Mouse (Mus musculus) spleen, adult 2 months (tissue): ENCODE results near the gene Cep72. TPM values are rescaled to one million over a fixed set of nuclear protein-coding genes. Genes with fewer than 3 reads are reported as not detected.

Experiments used
- DNase-seq, 2 experiments: peaks; one replicate each; pipeline versions ENCODE4 v3.0.0 to v3.0.0-alpha.2; 2012 to 2021; ENCODE audit warnings: low spot score in 2 of 2, low read depth in 1 of 2
- H3K27ac ChIP-seq: fragments of 200-500 bp; 2 replicates; pipeline ENCODE4 v1.5.1; 2012; ENCODE audit warnings: low read length, inconsistent platforms; ENCODE audit not compliant: insufficient read depth
- H3K27me3 ChIP-seq: fragments of 200-500 bp; 2 replicates; pipeline ENCODE4 v1.6.1; 2012; ENCODE audit warnings: mild to moderate bottlenecking, moderate library complexity, low read length, inconsistent platforms; ENCODE audit not compliant: control insufficient read depth, insufficient read depth
- H3K36me3 ChIP-seq: fragments of 200-500 bp; 2 replicates; pipeline ENCODE4 v1.6.1; 2012; ENCODE audit warnings: mild to moderate bottlenecking, low read length, inconsistent platforms; ENCODE audit not compliant: control insufficient read depth, insufficient read depth
- H3K4me1 ChIP-seq: fragments of 200-500 bp; 2 replicates; pipeline ENCODE4 v1.6.1; 2011; ENCODE audit warnings: inconsistent platforms; ENCODE audit not compliant: control insufficient read depth, insufficient read depth, insufficient read length
- H3K4me3 ChIP-seq: fragments of 200-500 bp; 2 replicates; pipeline ENCODE4 v1.5.1; 2011; ENCODE audit warnings: mild to moderate bottlenecking, inconsistent platforms; ENCODE audit not compliant: insufficient read depth, insufficient read length; ENCODE audit errors: extremely low read depth
- CTCF ChIP-seq: fragments of 200-500 bp; IDR thresholded peaks from 2 replicates; pipeline ENCODE4 v1.5.1; 2011; ENCODE audit warnings: mild to moderate bottlenecking, inconsistent platforms; ENCODE audit not compliant: insufficient read depth, insufficient read length, insufficient replicate concordance; ENCODE audit errors: extremely low read depth
- POLR2A ChIP-seq: fragments of 200-500 bp; IDR thresholded peaks from 2 replicates; pipeline ENCODE4 v1.6.1; 2011; ENCODE audit warnings: low read depth, low read length, inconsistent platforms
- WGBS: fragments of 180-500 bp; shearing (Covaris S2); methylation state at CpG from one replicate; pipeline ENCODE4 v1.1.7; 2018; 5-methylcytosine and 5-hydroxymethylcytosine counted together
- polyA plus RNA-seq: library from polyadenylated mRNA; depleted of rRNA; stranded (reverse); fragments of >200 nt; gene quantifications from 2 replicates; pipeline ENCODE4 v1.2.3, GENCODE M21; 2012

The Cep72 gene
- polyA plus RNA-seq, 1 experiment: 2.4 TPM

- TF ChIP-seq CTCF (no peak), POLR2A (no peak)
- Histone ChIP-seq H3K27ac (no peak overlapping the region), H3K4me3 (no peak overlapping the region), H3K27me3 (no peaks in the 10 kb centered on the region), H3K4me1 (no peaks in the 10 kb centered on the region; the same call in 1 of the 2 replicates), H3K36me3 (no peaks in the 10 kb centered on the region)
- DNase-seq: no peak
- WGBS: 93% methylated on average over 1 of the region's 1 CpGs
Observed at GRCm38 (mm10) chr13:74063340-74064050, 1.4 kb upstream of the Cep72 start.

- no peak for TF ChIP-seq POLR2A
- TF ChIP-seq CTCF: no peak
- WGBS: 33% methylated on average over 11 of the region's 11 CpGs
- no peaks in the 10 kb centered on the region for H3K27me3 ChIP-seq
- no peak for DNase-seq
- H3K4me1 ChIP-seq: no peaks in the 10 kb centered on the region; the same call in 1 of the 2 replicates
- no peaks in the 10 kb centered on the region for H3K36me3 ChIP-seq
- no peak overlapping the region for H3K27ac ChIP-seq
- peak overlapping the region; percentile 100 for H3K4me3 ChIP-seq
Observed at GRCm38 (mm10) chr13:74062378-74063128, 454 bp upstream of the Cep72 start.

GRCm38 (mm10) chr13:74058081-74058480, 4.0 kb downstream of the Cep72 start:
- 97% methylated on average over 9 of the region's 9 CpGs for WGBS
- no peaks in the 10 kb centered on the region for H3K36me3 ChIP-seq

GRCm38 (mm10) chr13:74056194-74056593, 5.9 kb downstream of the Cep72 start:
- TF ChIP-seq CTCF (no peak), POLR2A (no peak)
- H3K27me3 ChIP-seq: no peaks in the 10 kb centered on the region
- H3K4me3 ChIP-seq: no peak overlapping the region
- 0 out of 2 replicates have a peak, but pooled peaks cover 2% of the 10 kb centered on the region for H3K36me3 ChIP-seq
- WGBS: 92% methylated on average over 1 of the region's 1 CpGs
- DNase-seq: no peak
- no peak overlapping the region for H3K27ac ChIP-seq
- no peaks in the 10 kb centered on the region for H3K4me1 ChIP-seq

More at GRCm38 (mm10) chr13:74058081-74058480, 4.0 kb downstream of the Cep72 start:
- Histone ChIP-seq H3K27ac (no peak overlapping the region), H3K4me1 (no peaks in the 10 kb centered on the region; the same call in 1 of the 2 replicates), H3K4me3 (no peak overlapping the region), H3K27me3 (no peaks in the 10 kb centered on the region)
- no peak for TF ChIP-seq POLR2A
- TF ChIP-seq CTCF: no peak
- DNase-seq: no peak

- DNase-seq: no peak
- TF ChIP-seq POLR2A (no peak), CTCF (no peak)
- peaks cover 8% of the 10 kb centered on the region for H3K36me3 ChIP-seq
- no peak overlapping the region for H3K4me3 ChIP-seq
- 81% methylated on average over 3 of the region's 3 CpGs for WGBS
- H3K4me1 ChIP-seq: no peaks in the 10 kb centered on the region
- H3K27ac ChIP-seq: no peak overlapping the region
- H3K27me3 ChIP-seq: no peaks in the 10 kb centered on the region
Observed at GRCm38 (mm10) chr13:74039926-74040325, 22.2 kb downstream of the Cep72 start.

GRCm38 (mm10) chr13:74035776-74036175, 26.3 kb downstream of the Cep72 start:
- Histone ChIP-seq H3K4me3 (no peak overlapping the region), H3K27me3 (no peaks in the 10 kb centered on the region), H3K36me3 (peaks cover 5% of the 10 kb centered on the region), H3K4me1 (no peaks in the 10 kb centered on the region), H3K27ac (no peak overlapping the region)
- 94% methylated on average over 2 of the region's 2 CpGs for WGBS
- DNase-seq: no peak
- TF ChIP-seq POLR2A (no peak), CTCF (no peak)

GRCm38 (mm10) chr13:74034756-74035155, 27.3 kb downstream of the Cep72 start:
- TF ChIP-seq CTCF (no peak), POLR2A (no peak)
- H3K36me3 ChIP-seq: no peaks in the 10 kb centered on the region; the same call in 1 of the 2 replicates
- no peak overlapping the region for H3K27ac ChIP-seq
- H3K4me3 ChIP-seq: no peak overlapping the region
- no peaks in the 10 kb centered on the region for H3K27me3 ChIP-seq
- DNase-seq: no peak
- H3K4me1 ChIP-seq: no peaks in the 10 kb centered on the region
- WGBS: 87% methylated on average over 2 of the region's 2 CpGs
